Mouse (Mus musculus): Measurements from ENCODE around the gene Rhot2.
"Not testable (repeated sequence)": the region's sequence is repeated elsewhere in the genome, so short reads cannot be mapped to it uniquely, and the experiment has no call there.

The Rhot2 gene

DNA sequence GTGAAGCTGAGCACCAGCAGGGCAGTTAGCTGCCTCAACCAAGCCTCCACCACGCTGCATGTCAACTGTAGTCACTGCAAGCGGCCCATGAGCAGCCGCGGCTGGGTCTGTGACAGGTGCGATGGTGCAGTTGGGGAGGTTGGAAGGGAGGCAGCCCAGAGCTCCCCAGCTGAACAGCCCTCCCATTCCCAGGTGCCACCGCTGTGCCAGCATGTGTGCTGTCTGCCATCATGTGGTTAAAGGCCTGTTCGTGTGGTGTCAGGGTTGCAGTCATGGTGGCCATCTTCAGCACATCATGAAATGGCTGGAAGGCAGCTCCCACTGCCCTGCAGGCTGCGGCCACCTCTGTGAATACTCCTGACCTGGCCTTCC lies 16.4 kb downstream of the Rhot2 start:
- DNase-seq (ENCODE audit: low read depth, low spot score): no peak

DNA sequence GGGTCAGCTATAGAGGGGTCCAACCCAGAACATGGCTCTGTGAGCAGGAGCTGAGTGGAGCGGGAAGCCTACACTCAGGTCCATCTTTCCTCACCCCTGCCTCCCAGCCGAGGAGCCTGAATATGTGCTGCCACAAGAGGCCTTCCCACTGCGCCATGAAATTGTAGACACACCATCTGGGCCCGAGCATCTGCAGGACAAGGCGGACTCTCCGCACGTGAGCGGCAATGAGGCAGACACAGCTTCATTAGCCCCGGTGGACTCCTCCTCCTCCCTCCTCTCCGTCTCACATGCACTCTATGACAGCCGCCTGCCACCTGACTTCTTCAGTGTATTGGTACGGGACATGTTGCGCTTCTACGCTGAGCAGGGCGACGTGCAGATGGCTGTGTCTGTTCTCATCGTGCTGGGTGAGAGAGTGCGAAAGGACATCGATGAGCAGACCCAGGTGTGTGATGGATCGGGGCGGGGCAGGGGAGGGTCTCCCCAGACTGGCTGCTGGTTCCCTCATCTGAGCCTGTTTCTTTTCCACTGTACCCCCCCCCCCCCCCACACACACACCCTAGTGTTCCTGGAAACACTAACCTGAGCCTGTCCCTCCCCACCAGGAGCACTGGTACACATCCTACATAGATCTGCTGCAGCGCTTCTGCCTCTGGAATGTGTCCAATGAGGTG lies 17.0 kb downstream of the Rhot2 start:
- DNase-seq (ENCODE audit: low read depth, low spot score): no peak

DNA sequence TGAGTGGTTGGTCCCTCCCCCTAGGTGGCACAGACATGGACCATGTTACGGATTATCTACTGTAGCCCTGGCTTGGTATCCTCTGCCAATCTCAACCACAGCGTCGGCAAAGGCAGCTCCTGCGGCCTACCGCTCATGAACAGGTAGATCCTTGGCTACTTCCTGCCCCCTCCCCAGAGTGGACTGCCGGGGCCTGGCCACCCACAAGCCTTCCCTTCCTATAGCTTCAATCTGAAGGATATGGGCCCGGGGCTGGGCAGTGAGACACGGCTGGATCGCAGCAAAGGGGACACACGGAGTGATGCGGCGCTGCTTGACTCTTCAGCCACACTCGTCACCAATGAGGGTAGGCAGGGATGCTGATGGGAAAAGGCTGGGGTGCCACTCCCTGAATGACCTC lies 17.6 kb downstream of the Rhot2 start:
- no peak for DNase-seq (ENCODE audit: low read depth, low spot score)

DNA sequence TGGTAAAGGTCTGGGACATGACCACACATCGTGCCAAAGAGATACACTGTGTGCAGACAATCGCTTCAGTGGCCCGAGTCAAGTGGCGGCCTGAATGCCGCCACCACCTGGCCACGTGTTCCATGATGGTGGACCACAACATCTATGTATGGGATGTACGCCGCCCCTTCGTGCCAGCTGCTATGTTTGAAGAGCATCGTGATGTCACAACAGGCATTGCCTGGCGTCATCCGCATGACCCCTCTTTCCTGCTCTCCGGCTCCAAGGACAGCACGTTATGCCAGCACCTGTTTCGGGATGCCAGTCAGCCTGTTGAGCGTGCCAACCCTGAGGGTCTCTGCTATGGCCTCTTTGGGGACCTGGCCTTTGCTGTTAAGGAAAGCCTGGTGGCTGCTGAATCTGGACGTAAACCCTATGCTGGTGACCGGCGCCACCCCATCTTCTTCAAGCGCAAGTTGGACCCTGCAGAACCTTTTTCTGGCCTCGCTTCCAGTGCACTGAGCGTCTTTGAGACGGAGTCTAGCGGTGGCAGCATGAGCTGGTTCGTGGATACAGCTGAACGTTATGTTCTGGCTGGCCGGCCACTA lies 18.6 kb downstream of the Rhot2 start:
- no peak for DNase-seq (ENCODE audit: low read depth, low spot score)

DNA sequence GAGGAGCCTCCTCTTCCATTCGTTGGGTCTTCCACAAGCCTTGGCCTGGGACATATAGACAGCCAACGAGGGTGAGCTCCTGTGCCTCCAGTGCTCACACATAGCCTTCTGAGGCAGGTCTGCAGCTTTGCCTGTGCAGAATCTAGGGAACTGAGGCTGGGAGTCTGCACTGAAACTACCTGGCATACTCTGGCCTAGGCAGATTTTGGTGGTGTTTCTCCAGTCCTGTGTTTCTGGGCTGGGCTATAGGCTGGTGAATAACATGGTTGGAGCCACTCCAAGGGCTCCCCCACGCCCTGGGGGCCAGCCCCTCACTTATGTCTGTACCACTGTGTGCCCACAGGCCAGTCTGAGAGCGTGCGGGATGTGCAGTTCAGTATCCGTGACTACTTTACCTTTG lies 19.3 kb downstream of the Rhot2 start:
- DNase-seq (ENCODE audit: low read depth, low spot score): no peak

DNA sequence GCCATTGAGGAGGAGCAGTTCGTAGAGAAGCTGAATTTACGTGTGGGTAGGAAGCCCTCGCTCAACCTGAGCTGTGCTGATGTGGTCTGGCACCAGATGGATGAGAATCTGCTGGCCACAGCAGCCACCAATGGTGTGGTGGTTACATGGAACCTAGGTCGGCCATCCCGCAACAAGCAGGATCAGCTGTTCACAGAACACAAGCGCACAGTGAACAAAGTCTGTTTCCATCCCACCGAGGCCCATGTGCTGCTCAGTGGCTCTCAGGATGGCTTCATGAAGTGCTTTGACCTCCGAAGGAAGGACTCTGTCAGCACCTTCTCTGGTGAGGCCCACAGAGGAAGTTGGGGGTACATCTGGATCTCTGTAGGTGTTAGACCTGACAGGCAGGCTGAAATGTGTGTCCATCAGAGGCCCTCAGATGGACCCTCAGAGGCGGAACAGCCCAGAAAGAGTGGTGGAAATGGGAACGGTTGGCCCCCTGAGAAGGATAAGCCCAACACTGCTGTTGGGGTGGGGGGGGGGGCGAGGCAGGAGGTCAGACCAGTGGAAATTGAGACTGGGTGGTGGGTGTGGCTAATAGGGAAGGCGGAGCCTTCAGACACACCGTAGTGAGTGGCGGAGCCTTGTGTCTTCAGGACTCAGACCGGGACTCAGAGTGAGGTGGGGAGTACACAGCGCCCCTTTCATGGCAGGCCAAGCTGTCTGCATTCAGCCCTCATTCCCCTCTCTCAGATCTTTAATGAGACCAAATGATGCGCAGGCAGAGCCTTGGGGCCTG lies 20.1 kb downstream of the Rhot2 start:
- DNase-seq (ENCODE audit: low read depth, low spot score): no peak

DNA sequence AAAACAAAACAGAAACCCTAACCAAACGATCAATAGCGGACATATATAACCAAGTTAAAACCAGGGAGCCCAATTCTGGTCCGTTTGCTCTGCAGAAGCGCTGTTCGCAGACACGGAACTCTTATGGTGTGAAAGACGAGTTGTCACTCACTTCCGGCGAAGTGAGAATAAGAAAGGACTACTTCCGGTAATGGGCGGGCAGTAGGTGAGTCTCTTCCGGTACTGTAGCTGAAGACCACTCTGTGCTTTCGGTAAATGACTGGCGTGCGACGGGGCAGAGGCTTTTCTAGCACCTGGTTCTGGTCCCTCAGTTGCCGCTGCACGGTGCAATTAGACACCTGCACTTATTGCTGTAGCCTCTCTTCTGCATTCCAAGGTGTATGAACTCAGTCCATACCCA lies 21.2 kb downstream of the Rhot2 start, which contains the start of gene Wdr24:
Wdr24 (plus strand) TSS at position 176 of the 400 bp plus-strand sequence.
- DNase-seq (ENCODE audit: low read depth, low spot score): peak; percentile 82

DNA sequence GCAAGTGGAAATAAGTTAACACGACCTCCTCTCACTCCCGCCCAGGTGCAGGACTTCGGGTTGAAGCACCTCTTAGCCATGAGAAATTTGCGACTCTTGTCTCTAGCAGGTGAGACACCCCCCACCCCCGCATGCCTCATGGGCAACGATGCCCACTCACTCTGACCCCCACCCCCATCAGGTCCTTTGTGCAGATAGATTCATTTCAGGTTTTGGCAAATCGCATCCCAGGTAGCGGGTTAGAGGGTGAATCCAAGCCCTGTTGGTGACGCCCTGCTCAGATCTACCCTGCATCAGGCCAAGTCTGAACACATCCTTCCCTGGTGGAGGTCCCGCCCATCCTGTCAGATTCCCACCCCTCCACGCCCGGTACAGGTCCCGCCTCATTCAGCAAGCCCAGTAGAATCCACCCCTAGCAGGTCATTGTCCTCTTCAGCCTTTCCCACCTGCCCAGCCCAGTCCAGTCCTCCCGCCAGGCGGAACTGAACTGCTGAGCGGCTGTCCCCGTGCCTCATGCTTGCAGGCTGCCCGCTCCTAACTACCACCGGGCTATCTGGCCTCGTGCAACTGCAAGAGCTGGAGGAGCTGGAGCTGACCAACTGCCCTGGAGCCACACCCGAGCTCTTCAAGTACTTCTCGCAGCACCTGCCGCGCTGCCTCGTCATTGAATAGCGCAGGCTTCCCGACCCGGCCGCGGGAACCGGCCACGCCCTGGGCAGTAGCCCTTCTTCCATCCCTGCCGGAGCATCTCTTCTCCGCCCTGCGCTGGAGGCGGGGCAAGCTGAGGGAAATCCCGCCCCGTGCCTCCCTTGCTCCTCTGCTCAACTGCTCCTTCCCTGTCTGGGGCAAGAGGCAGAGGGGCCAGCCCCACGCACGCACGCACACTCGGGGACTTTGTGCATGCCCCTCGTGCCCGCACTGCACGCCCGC lies 25.5 kb downstream of the Rhot2 start:
- no peak for DNase-seq (ENCODE audit: low read depth, low spot score)

DNA sequence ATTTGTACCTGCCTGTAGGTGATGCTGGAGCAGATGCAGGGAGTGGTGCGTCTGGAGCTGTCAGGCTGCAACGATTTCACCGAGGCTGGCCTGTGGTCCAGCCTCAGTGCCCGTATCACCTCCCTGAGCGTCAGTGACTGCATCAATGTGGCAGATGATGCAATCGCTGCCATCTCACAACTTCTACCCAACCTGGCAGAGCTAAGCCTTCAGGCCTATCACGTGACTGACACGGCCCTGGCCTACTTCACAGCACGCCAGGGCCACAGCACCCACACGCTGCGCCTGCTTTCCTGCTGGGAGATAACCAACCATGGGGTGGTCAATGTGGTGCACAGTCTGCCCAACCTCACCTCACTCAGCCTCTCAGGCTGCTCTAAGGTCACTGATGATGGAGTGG lies 27.0 kb downstream of the Rhot2 start:
- no peak for DNase-seq (ENCODE audit: low read depth, low spot score)

DNA sequence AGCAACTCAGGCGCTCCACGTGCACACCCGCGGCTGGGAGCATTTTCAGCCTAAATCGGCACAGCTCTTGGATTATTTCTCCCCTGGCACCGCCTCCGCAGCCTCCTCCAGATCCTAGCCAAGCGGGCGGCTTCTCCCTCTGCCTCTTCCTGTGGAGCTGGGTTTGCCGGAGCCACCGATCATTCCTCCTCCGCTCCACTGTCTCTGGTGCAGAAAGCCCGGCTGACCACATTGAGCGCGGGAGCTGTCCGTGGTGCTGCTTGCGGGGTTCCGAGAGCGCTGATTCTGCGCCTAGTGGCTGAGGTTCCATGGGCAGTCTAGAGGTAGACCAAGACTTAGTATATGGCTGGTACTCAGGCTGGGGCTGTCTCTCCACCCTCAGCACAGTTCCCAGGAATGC lies 31.2 kb downstream of the Rhot2 start:
- DNase-seq (ENCODE audit: low read depth, low spot score): no peak

DNA sequence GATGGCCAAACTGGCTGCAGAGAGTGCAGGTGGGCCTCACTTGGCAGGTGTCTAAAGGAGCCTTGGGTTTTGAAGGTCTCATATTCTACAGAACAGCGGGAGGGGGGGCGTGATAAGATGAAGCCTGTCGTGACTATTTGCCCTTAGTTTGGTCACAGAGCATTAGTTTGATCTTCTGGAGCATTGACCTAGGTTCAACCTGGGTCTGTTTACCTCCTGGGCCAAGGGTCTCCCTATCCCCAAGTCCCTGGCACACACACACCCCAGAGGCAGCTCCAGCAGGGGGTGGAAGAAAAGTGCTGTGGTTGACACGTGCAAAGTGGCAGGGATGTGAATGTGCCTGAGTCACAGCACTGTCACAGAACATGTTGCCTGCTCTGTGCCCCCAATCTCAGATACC lies 33.8 kb downstream of the Rhot2 start:
- no peak for DNase-seq (ENCODE audit: low read depth, low spot score)

DNA sequence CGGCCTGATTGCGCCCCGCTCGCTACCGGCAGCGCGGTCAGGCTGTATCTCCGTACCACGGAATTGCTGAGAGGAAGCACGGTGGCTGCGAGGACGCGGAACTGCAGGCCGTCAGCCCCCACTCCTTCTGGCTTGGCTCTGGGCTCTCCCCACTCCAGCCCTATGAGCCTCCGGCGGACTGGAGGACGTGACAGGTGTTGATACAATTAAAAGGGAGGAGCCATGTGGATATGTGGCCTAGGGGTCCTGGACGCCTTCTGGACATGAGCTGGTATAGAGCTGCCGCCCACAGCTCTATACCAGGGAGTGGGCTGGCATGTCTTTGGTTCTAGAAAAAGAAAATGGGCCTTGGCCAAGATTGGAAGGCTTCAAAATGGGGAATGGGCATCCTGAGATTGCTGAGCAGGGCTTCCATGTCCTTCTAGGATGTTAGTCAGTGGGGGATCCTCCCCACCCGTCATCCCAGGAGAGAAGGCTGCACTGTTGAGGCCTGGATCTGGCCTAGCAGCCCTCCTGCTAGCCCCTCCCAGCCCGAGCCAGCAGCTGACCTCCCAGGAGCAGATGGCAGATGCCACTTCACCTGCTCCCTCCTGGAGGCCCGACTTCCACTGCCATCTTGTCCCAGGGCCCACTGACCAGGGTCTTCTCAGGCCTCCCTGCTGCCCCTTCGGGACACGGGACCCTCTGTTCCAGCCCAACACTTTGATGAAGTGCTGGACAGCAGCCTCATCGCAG lies 34.9 kb downstream of the Rhot2 start:
- no peak for DNase-seq (ENCODE audit: low read depth, low spot score)

DNA sequence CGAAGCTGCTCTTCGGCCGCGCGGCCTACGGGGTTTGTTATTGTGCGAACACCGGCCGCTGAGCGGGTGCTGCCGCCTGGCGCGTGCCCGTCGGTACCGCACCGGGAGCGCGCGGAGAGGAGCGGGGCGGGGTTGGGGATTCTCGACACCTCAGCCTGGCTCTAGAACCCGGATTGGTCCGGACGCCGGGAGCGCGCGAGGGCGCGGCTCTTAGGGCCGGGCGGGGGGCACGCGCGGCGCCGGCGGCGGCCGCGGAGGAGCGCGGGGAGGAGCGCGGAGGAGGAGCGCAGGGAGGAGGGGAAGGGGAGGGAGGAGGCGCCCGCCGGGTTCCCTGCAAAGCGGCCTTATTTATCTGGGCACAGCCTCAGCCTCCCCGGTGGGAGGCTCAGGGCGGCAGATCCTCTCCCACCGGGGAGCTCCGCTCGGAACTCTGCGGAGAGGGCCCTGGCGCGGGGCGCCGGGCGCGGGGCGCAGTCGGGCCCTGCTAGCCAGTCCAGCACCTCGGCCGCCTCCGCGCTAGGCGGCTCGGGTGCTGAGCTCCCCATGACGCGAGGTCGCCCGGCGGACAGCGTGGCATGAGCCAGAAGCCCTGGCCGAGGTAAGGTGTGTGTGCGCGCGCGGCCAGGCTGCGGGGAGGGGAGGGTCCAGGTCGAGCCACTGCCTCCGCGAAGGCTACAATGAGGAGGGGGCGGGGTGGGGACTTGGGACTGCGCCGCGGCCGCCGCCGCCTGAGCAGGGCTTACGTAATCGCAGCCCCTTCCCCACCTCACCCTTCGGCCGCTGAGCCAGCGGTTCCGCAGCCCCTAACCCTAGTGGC lies 35.7 kb downstream of the Rhot2 start, which contains the start of gene Fbxl16:
Fbxl16 (plus strand) TSS at position 297 of the 817 bp plus-strand sequence.
- peak; percentile 90 for DNase-seq (ENCODE audit: low read depth, low spot score)

DNA sequence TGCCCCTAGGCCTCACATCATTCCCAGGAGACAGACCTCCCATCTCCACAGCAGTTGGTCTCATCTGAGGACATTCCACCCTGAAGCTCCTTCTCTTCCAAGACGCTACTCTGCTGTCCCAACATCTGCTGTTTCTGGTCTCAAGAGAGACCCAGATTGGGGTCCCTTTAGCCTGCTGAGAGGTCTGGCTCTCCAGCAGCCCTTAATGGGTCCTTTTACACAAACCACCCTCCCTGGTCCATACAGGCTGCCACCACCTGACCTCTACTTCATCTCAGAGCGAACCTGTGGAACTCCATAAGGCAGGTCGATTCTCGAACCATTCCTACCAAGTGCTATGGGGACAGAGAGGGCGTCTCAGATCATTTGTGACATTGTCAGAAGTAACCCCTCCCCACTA lies 36.6 kb downstream of the Rhot2 start:
- DNase-seq (ENCODE audit: low read depth, low spot score): no peak

DNA sequence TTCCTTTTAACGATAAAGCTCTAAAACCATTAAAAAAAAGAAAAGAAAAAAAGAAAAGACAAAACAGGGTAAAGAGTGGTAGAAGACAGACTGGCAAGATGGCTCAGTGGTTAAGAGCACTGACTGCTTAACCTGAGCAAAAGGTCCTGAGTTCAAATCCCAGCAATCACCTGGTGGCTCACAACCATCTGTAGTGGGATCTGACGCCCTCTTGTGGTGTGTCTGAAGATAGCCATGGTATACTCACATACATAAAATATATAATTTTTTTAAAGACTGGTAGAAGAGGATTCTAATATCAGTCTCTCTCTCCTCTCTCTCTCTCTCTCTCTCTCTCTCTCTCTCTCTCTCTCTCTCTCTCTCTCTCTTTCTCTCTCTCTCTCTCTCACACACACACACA lies 37.2 kb downstream of the Rhot2 start:
- not testable (repeated sequence) for DNase-seq (ENCODE audit: low read depth, low spot score)

DNA sequence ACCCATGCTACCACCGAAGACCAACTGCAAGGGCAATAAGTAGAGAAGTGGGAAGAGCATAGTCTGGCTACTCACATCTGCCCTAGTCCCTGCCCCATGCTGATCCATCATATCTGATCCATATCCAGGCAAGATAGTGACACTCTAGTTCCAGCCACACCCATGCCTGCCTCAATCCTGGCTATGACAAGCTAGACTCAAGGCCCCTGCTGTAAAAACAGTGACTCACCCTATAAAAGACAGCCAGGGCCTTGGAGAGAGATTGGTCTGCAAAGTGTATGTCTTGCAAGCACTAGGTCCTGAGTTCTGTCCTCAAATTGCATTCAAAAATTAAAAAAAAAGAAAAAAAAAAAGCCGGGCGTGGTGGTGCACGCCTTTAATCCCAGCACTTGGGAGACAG lies 38.1 kb downstream of the Rhot2 start:
- no peak for DNase-seq (ENCODE audit: low read depth, low spot score)

DNA sequence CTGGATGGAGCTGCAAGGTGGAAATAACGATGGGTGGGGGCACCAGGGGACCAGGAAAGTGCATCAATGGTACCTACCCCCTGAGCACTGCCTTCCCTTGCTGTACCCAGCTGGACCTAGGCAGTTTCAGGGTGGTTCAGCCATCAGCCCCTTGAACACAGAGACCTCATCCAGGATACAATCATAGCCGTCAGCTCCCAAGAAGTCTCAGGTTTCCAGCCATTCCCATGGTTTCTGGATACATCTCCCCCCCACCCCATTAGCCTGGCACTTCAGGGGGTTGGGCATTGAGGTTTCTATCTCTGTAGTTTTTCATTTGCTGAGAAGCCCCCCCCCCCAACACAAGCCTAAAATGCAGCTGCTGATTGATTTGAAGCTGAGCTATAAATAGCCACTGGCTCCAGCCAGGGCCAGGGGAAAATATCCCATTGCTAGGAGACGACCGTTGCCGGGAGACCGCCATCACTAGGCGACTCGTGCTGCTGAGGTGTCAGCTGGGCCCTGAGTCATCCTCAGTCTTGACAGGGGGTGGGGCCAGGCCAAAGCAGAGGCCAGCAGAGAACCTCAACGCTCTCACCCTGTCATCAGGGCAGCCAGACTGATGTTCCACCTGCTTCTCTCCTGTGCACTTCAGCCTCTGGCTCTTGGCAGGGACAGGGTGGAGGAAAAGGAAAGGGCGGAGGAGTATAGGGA lies 41.7 kb downstream of the Rhot2 start:
- DNase-seq (ENCODE audit: low read depth, low spot score): no peak

DNA sequence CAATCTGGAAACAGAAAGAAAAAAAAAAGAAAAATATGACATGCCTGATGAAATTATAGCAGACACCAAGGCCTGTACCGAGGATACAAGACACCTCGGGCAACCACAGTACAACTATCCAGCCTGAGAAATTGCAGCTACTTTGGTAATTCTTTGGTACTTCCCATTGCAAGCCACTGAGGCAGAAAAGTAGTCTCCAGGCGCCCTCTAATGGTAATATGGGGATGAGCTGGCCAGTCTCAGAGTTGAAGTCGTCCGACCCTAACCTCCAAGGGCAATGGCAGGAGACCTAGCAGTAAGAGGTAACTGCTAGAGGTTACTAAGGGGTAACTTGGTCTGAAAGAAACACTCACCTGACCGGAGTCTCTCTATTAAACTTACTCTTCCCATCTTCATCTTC lies 43.6 kb downstream of the Rhot2 start:
- DNase-seq (ENCODE audit: low read depth, low spot score): no peak

DNA sequence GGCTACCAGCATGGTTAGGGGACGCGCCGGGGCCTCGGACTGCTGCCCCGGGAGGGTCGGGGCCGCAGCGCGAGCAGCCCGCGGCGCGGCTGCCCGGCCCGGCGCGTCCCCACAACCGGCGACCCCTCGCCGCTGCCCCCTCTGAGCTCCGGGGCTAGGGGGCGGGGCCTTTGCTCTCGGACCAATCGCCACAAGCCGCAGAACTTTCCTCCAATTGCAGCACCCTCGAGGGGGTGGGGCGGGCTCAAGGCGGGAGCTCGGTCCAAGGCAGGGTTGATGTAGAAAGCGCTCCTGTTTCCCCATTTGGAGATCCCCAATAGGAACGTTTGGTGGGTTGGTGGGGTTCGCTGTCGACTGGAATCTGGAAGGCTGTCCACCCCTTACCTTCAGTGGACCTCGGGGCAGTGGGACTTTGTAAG lies 47.7 kb downstream of the Rhot2 start, which contains the start of gene Metrn:
Metrn (minus strand) TSS at position 186 of the 419 bp plus-strand sequence.
- DNase-seq (ENCODE audit: low read depth, low spot score): no peak

All from brain, embryonic 18.5 days (tissue).